Mouse (Mus musculus) embryonic stem cell, embryonic (primary cell): ENCODE data around the gene Ap3b1.

Experiments
- CTCF ChIA-PET, 4 experiments: fragments of 300-600 bp in 2 of 4; fragments of 350-600 bp in 2 of 4; sonication (Branson Sonifier 250); formaldehyde crosslinking; loops; one replicate each; lab custom pipeline; 2022; ENCODE audit warnings: inconsistent platforms in 2 of 4; lab: Charles Lee
- POLR2A ChIA-PET, 4 experiments: fragments of 300-600 bp in 2 of 4; fragments of 350-600 bp in 2 of 4; sonication (Branson Sonifier 250); formaldehyde crosslinking; loops; one replicate each; lab custom pipeline; 2022; ENCODE audit warnings: antibody characterized with exemption in 4 of 4, inconsistent platforms in 1 of 4; lab: Charles Lee

Gene Ap3b1

DNA sequence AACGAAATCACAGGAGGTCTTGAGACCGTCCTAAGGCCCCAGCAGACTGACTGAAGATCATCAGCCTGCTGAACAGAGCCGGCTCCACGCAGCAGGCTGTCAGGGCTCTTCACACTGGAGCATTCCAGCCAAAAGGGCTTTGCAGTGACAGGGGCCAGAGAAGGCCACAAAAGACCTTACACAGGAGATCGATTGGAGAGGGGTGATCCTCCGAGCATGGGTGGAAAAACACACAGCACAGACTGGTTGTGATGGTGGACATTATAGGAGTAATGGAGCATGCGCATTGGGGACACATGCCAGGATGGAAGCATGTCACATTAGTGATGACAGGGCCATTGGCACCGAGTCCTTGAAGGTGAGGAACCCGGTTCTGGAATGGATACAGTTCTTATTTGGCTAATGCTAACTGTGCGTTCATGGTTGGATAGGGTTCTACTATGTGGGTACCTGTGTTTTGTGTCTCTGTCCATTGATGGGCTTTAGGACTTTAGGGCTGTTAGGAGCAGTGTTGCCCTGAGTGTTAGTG, 37.7 kb downstream of the Ap3b1 start:
- ChIA-PET POLR2A (interaction anchor here in 2 of 4 experiments (1.1 to 1.4 kb wide), 2 partner anchors 24 to 31 kb away, joined by 3 read pairs; no protein-coding TSS in a partner anchor), CTCF (interaction anchor here in 1 of 4 experiments (0.5 kb wide), 1 partner anchor 278 kb away, joined by 3 read pairs; no protein-coding TSS in a partner anchor)

DNA sequence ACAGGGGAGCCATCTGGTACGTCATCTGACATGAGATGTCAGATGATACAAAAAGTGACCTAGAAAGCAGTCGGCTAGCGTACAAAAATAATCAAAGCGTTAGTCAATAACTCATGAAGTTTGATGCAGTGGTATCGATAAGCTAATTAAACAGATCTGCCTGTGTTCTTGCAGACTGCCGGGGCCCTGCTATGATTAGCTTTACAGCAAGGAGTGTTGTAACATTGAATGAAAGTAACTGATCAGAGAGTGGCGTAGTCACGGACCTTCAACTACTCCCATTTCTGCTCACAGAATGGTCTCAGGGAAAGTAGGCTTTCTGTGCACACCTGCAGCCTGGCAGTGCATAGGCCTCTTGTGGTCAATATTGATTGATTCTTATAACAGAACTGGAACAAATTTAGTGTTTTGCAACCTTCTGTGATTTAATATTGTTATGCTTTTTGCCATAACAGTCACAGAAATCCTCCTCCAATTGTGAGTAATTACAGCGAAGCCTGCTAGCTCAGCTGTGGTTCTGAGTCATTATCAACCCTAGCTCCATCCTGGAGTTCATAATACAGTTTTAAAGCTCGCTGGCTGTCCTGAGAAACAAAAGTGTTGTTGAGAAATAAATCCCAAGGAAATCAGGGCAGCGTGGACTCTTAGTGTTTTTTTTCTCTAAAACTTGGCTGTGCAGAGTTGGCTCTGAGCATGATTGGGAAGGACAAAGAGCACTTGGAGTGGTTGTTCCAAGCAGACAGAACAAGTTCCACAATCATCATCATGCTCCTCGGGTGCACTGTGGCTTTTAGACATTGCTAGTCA, 40.0 kb downstream of the Ap3b1 start:
- CTCF ChIA-PET, result no interaction called here
- POLR2A ChIA-PET, result interaction anchor here in 2 of 4 experiments (0.6 to 1.7 kb wide), 4 partner anchors 10 to 37 kb away, joined by 5 to 11 read pairs (median 6); no protein-coding TSS in a partner anchor

DNA sequence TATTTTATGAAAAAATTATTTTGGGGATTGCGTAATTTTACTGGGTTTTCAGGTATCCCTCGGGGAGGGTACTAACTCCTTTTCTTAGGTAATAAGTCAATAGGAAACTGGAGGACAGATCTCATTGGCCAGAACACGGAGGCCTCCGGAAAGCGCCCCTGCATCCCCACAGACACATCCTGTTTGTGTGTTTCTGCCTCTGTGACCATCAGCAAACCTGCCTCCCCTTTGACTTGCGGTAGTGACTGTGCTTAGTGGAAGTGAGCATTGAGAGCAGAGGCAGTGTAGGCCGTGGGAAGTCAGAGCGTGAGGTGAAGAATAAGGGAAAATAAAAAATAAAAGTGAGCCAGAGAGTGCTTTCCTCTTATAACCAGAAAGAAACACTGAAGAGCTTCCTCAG, 41.7 kb downstream of the Ap3b1 start:
- CTCF ChIA-PET, result no interaction called here
- POLR2A ChIA-PET, result interaction anchor here in 3 of 4 experiments (0.5 to 2.1 kb wide), 7 partner anchors 10 to 72 kb away, joined by 3 to 8 read pairs (median 3); no protein-coding TSS in a partner anchor

DNA sequence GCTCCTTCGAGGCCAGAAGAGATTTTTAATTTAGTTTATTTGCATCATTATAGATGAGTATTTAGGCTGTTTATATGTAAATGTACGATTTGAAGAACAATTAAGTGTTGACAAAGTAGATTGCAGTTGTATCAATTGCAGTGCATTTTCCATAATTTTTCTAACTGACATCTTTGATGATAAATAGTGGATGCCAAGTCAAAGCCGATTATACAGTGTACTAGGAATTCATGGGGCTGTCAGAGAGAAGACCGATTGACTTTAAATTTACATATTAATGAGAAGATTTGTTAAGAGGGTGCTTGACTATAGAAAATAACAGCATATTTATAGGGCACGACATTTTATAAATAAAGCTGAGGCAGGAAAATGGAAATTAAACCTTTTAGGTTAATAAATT, 64.8 kb downstream of the Ap3b1 start:
- POLR2A ChIA-PET, result interaction anchor here in 1 of 4 experiments (1.1 kb wide), 1 partner anchor 17 kb away, joined by 3 read pairs; no protein-coding TSS in a partner anchor
- CTCF ChIA-PET, result interaction anchor here in 2 of 4 experiments (0.6 kb wide), 2 partner anchors 10 to 16 kb away, joined by 3 read pairs; no protein-coding TSS in a partner anchor

DNA sequence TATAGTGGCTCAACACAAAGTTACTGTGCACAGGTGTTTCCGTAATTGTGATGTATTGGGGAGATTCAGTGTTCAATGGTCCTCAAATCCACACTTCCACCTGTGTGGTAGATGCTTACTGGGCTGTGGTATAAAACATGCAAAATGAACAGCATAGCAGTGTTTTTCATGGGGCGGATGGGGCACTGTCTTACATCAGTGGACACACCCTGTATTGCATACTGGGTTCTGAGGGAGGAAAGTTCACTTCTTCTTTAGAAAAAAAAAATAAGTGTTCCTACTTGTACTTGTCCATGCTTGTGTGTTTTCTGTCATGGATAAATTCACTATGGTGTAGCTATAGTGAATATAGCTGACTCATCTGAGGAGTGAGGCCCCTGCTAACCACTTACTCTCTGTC, 70.8 kb downstream of the Ap3b1 start:
- POLR2A ChIA-PET, result interaction anchor here in 2 of 4 experiments (0.6 to 1.1 kb wide), 6 partner anchors 9 to 792 kb away, joined by 3 to 6 read pairs (median 3); no protein-coding TSS in a partner anchor

DNA sequence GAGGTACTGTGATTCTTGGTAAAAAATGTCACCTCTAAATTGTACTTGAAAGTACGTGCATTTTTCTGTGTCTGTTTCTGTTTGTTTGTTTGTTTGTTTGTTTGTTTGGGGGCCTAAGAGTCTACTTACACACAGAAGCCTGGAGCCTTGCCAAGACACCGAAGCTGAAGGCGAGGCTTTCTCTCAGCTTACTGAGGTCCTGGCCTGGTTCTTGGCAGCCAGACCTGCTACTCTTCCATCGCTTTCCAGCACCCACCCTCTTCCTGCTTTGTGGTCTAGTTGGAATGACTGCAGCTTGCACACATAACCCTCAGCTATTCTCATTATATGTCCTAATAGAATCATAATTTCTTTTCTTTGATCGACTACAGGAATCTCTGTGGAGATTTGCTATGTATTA, 80.6 kb downstream of the Ap3b1 start:
- POLR2A ChIA-PET, result interaction anchor here in 2 of 4 experiments (0.6 to 1.0 kb wide), 2 partner anchors 18 to 45 kb away, joined by 4 read pairs; no protein-coding TSS in a partner anchor
- CTCF ChIA-PET, result interaction anchor here in 1 of 4 experiments (0.5 kb wide), 1 partner anchor 234 kb away, joined by 8 read pairs; no protein-coding TSS in a partner anchor

More for the DNA sequence above, 70.8 kb downstream of the Ap3b1 start:
- CTCF ChIA-PET, result interaction anchor here in 1 of 4 experiments (0.7 kb wide), 1 partner anchor 294 kb away, joined by 4 read pairs; no protein-coding TSS in a partner anchor

DNA sequence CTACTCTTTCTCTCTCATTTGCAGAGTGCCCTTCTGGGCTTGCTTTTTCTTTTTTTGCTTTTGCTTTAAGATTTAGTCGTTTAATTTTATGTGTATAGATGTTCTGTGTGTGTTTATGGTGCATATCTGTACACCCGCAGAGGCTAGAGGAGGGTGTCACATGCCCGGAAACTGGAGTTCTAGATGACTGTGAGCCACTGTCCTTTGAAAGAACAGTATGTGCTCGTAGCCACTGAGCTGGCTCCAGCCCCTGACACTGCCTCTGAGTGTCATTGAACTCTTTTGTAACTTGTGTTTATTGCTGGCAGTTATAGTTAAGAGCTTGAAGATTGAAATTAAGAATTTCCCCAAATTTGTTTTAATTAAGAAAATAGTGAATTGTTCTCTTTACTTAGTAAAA, 82.4 kb downstream of the Ap3b1 start:
- POLR2A ChIA-PET, result interaction anchor here in 1 of 4 experiments (0.6 kb wide), 1 partner anchor 854 kb away, joined by 3 read pairs; no protein-coding TSS in a partner anchor
- CTCF ChIA-PET, result interaction anchor here in 1 of 4 experiments (0.9 kb wide), 1 partner anchor 10 kb away, joined by 3 read pairs; no protein-coding TSS in a partner anchor

DNA sequence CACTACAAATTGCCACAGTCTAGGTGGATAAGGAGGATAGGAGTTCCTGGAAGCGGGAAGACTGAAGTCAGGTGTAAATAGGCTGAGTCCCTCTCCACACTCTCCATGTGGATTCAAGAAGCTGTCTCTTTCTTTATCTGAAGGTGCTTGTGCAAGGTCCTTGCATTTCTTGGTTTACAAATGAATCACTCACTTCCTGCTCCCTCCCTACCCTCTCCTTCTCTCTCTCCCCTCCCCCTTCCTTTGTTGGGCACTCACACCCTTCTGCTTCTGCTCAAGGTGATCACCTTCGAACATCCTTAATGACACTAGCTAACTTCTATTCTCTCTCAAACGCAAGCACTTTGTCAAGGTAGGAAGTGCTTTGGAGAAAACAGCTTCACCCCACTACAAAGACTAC, 84.7 kb downstream of the Ap3b1 start:
- POLR2A ChIA-PET, result interaction anchor here in 2 of 4 experiments (0.6 to 1.3 kb wide), 7 partner anchors 14 to 533 kb away, joined by 3 to 7 read pairs (median 3); partner anchors contain the start of gene Wdr41 (in 1 of the 2)
- CTCF ChIA-PET, result interaction anchor here in 1 of 4 experiments (0.6 kb wide), 1 partner anchor 750 kb away, joined by 16 read pairs; no protein-coding TSS in a partner anchor

DNA sequence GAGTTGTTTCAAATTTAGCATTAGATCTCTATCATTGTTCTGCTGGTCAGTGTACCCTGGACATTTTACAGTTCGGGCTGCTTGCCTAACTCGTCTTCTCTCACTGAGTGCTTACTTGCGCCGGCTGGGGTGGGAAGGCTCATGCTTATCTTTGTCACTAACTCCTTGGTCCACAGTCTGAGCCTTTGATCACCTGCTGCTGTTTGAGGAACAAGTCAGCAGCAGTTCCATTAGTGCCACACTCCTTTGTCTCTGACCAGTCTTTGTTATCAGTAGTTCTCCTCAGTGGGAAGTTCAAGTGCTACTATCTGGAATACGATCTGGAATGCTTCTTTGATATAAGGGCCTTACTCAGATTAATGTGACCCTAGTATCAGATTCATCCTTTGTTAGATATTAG, 86.3 kb downstream of the Ap3b1 start:
- ChIA-PET POLR2A (no interaction called here), CTCF (no interaction called here)

DNA sequence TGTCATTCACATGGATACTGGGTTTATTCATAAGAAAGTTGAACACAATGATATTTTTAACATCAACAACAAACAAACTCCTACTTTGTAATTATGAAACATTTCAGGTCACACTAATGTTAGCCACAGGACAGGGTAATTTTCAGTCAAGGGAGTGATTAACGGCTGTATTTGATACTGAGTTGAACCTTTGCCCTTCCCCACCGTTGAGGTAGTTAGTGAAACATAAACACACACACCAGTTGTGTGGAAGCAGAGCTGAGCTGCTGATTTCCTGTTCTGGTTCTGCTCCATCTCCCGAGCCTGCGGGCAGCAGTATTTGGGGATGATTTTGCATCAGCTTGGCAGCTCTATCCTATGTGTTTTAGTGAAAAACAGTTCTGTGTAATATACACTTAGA, 88.2 kb downstream of the Ap3b1 start:
- POLR2A ChIA-PET, result no interaction called here
- CTCF ChIA-PET, result no interaction called here

DNA sequence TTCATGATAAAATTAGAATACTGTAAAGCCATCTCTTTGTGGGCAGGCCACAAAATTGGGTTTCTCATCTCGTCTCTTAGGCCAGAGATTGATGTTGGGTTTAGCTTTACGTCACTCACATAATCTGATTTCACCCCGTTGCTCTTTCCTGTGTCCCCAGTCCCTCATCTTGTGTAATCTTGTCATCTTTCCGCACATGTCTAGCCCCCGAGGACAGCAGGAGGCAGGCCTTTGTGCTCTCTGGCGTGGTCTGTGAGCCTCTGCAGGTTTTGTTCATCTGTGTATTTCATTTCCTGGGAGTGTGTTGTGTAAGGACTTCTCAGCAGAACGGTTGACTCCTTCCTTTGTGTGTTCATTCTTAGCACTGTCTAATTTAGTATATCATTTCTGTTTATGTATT, 90.8 kb downstream of the Ap3b1 start:
- ChIA-PET CTCF (no interaction called here), POLR2A (interaction anchor here in 1 of 4 experiments (2.7 kb wide), 1 partner anchor 9 kb away, joined by 8 read pairs; no protein-coding TSS in a partner anchor)

DNA sequence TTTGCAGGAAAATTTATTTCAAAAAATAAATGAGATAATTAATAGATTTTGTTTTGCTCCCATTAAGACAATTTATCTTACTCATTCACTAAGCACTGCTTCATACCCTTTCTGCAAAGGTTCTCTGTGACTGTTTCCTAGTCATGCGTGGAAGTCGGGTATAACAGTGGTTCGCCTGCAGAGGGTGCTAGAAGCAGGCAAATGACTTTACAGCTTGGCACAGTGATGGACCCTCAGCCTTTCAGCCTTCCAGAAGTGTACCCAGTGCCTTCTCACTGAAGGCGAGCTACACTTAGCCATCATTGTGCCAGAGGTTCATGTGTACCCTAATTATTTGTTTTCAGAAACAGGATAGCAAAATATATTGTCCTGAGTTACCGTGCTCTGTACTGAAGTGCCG, 92.5 kb downstream of the Ap3b1 start:
- CTCF ChIA-PET, result interaction anchor here in 2 of 4 experiments (0.6 to 1.7 kb wide), 5 partner anchors 10 to 619 kb away, joined by 3 to 5 read pairs (median 3); no protein-coding TSS in a partner anchor
- POLR2A ChIA-PET, result interaction anchor here in 2 of 4 experiments (0.9 to 1.1 kb wide), 2 partner anchors 19 to 50 kb away, joined by 3 read pairs; no protein-coding TSS in a partner anchor

DNA sequence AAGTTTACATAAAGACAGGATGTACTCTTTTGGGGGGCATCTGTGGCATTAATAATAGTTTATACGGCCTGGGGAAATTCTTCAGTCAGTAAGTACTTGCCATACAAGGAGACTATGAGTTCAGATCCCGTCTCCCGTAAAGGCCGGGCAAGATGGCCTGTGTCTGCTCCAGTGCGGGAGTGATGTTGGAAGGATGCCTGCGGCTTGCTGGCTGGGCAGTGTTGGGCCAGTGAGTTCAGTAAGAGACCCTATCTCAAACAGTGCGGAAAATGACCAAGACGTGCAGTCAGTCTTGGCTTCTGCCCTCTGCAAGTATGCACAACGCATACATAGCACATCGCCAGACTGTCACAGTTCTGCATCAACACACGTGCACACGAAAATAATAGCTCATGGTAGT, 95.4 kb downstream of the Ap3b1 start:
- POLR2A ChIA-PET, result interaction anchor here in 2 of 4 experiments (0.6 to 1.0 kb wide), 4 partner anchors 13 to 252 kb away, joined by 3 read pairs; no protein-coding TSS in a partner anchor
- CTCF ChIA-PET, result no interaction called here

DNA sequence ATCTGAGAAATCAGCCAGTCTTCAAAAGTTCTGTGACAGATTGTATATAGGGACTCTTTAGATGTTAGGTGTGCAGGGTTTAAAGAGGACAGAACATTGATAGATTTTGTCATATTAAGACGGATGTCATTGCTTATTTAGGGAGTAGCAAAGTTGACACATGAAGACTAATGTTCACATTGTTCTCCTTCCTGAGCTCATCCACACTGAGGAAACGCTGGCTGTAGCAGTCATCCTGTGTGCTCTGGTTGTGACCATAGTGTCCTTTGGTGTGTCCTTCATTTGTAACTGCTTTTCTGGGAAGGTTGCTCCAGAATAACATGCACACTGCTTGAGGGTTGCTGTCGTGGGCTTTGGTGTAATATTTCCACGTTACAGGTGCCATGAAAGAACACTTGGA, 100.4 kb downstream of the Ap3b1 start:
- ChIA-PET POLR2A (interaction anchor here in 1 of 4 experiments (1.9 kb wide), 1 partner anchor 10 kb away, joined by 8 read pairs; no protein-coding TSS in a partner anchor), CTCF (interaction anchor here in 1 of 4 experiments (2.6 kb wide), 1 partner anchor 14 kb away, joined by 7 read pairs; no protein-coding TSS in a partner anchor)

DNA sequence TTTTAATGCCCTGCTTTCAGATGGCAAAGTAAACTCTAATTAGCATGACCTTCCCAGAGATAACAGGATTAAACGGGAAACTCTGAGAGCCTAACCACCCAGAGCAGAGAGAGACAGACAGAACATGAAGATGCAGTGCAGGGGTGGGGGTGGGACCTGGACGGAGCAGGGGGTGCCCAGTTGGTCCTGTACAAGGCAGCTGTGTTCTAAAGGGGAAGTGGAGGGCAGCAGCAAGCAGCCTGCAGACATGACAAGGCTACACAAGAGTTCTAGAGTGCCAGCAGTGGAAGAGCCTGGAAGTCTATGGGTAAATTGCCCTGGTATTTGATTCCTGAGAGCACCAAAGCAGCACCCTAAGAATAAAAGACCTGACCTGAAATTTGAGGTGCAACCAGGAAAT, 105.5 kb downstream of the Ap3b1 start:
- ChIA-PET POLR2A (interaction anchor here in 1 of 4 experiments (0.9 kb wide), 1 partner anchor 21 kb away, joined by 4 read pairs; no protein-coding TSS in a partner anchor), CTCF (interaction anchor here in 1 of 4 experiments (0.8 kb wide), 1 partner anchor 198 kb away, joined by 3 read pairs; no protein-coding TSS in a partner anchor)

DNA sequence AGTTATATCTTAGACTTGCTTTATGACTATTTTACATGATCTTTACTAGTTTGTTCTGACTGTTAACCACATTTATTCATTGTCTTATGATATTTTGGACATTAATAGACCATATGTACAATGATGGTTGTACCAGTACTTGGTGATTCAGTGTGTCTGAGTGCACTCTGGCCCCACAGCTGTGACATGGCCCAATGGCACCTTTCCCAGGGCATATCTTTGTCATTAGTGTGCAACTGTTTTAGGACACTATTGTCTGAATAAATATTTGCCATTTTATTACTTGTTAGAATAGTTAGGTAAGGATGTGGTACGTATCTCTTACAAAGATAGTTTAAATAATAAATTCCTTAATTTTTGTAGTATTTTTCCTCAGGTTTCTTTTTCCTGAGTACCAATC, 109.8 kb downstream of the Ap3b1 start:
- ChIA-PET POLR2A (interaction anchor here in 1 of 4 experiments (0.6 to 1.5 kb wide), 5 partner anchors 10 to 96 kb away, joined by 3 to 4 read pairs (median 3); no protein-coding TSS in a partner anchor), CTCF (interaction anchor here in 1 of 4 experiments (0.7 kb wide), 2 partner anchors 12 to 422 kb away, joined by 3 to 29 read pairs; no protein-coding TSS in a partner anchor)

DNA sequence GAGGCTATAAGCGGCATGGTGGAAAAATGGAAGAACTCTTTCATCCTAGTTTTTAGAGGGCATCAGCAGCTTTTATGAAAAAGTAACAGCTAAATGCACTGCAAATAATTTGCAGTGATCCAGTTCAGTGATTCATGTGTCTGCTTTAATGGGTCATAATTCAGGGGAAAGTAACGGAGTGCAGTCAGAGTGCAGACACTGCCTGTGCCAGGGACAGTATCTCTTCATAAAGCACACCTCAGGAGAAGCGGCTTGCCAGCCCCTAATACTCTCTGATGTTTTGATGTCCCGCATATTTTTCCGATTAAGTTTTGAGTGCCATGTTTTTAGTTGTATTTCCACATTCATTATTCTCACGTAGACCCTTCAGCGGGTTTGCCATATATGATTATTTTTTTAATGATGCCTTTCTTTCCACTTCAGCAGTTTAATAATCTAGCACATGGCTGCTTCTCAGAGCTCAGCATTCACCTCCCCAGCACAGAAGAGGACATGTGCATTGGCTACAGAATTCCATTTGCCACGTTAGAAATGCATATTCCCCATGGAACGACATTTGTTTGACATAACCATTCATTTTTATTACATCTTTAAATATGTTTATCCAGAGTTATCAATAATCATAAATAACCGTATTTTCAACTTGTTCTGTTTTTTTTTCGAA, 112.4 kb downstream of the Ap3b1 start:
- POLR2A ChIA-PET, result interaction anchor here in 2 of 4 experiments (0.5 to 2.6 kb wide), 7 partner anchors 8 to 225 kb away, joined by 3 to 7 read pairs (median 3); no protein-coding TSS in a partner anchor
- CTCF ChIA-PET, result interaction anchor here in 2 of 4 experiments (0.6 kb wide), 2 partner anchors 146 to 732 kb away, joined by 3 to 4 read pairs; no protein-coding TSS in a partner anchor
